Mouse (Mus musculus): ENCODE data around the gene Tnfsf4.

Tnfsf4 gene

GRCm38 (mm10) chr1:161394931-161395459 lies at the start of gene Tnfsf4:
Gene Tnfsf4, plus strand, starts transcription at chr1:161395409.
- no peak for DNase-seq

GRCm38 (mm10) chr1:161350981-161351380 lies 44.2 kb upstream of the Tnfsf4 start:
- no peak for DNase-seq

- no peak for DNase-seq
These were observed 30.2 kb upstream of the Tnfsf4 start for GRCm38 (mm10) chr1:161365006-161365405.

GRCm38 (mm10) chr1:161371919-161372318 lies 23.3 kb upstream of the Tnfsf4 start:
- peak; percentile 11 to 54 for DNase-seq

DNA sequence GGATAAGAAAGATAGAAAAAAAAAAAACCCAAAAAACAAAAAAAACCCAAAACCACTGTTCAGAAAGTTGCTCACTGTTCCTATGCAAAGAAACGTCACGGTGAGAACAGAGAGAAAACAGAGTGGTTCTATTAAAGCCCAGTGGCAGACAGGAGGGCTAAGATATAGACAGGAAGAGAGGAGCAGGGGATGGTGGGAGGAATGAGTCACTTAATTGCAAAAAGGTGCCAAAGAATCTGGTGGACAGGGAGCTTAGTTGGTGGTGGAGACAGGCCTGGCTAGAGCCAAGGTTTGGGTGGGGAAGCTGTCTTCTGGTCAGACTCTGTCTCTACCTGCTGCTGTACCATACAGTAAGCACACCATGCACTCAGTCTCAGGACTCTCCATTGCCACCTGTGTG lies 19.3 kb upstream of the Tnfsf4 start:
- no peak for DNase-seq

DNA sequence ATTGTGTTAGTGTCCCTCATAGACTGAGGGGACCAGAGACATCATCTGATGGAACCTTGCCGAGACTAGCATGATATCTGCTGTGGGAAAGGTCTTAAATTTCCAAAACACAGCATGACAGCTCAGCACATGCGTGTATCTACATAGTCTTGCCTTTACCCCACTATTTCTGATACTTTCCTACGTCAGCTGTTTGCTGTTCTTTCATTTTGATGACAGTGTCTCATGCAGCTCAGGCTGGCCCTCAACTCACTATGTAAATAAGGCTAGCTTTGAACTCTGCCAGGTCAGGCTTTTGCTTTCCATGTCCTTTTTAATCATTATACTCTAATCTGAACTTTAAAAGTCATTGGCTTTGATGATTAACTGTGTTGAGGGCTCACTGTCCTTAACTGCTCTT lies 16.6 kb upstream of the Tnfsf4 start:
- DNase-seq, result peak in 1 of 2 experiments; percentile 5

DNA sequence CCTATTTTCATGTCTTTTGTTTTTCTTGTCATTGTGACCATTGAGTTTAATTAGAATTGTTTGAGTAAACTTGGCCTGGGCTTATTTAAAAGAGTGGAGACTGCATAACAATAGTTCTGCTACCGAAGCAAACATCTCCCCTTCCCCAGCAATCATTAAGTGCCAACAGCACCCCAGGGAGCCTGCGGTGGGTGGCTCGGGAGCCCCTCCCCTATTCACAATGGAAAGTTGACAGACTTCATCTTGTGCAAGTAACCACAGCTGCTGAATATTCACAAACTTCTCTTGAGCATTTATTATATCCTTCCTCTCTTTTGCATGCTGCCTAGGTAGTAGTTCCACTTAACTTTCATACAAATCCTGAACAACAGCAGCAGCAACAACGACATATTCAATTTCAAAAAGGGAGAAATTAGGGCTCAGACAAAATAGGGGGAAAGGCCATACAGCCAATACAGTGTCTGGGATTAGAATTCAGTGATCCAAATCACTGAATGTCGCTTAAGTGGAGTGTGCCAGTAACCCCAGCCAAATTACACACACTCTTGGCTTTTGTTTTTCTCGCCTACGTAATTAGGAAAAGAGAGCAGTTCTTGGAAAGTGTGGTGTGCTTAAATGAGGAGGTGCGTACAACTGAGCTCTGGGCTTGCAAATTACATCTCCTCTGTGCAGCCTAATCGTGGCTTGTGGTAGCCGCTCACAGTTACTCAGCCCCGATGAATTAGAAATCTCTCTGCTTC lies 15.4 kb upstream of the Tnfsf4 start:
- no peak for DNase-seq

DNA sequence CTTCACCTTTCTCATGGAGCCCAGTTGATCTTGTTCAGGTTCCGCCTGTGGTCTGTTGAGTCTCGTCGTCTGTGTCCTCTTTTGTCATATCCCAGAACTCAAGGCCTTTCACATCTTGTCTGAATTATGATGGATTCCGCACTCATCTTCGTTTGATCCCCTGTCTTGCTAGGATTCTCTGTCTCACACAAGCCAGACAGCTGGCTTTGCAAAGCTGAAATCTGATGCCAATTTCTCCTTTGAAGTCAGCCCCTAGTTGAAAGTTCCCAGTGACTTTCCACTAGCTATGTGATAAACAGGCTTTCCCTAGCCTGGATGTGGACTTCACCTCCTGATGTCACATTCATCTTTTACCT lies 14.8 kb upstream of the Tnfsf4 start:
- DNase-seq, result no peak

DNA sequence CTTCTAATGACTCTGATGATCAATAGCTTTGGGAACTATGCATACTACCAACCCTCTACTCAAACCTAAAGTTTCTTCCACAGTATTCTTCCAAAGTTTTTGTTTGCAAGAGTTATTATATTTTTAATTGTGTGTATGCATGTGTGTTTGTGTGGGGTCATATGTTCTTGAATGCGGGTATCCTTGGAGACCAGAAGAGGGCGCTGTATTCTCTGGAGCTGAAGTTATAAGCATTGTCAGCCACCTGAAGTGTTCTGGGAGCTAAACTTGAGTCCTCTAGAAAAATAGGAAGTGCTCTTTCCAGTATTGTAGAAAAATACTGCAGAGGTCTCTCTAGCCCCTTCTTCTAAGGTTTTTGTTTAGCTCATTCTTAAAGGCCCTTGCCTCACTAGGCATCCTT lies 5.1 kb upstream of the Tnfsf4 start:
- DNase-seq, result no peak

GRCm38 (mm10) chr1:161392906-161393305 lies 2.3 kb upstream of the Tnfsf4 start:
- no peak for DNase-seq

GRCm38 (mm10) chr1:161395610-161396009 lies 401 bp downstream of the Tnfsf4 start:
- DNase-seq, result no peak

GRCm38 (mm10) chr1:161396351-161396750 lies 1.1 kb downstream of the Tnfsf4 start:
- no peak for DNase-seq

GRCm38 (mm10) chr1:161400126-161400525 lies 4.9 kb downstream of the Tnfsf4 start:
- peak; percentile 70 to 88 for DNase-seq

- DNase-seq, result no peak
These were observed 7.9 kb downstream of the Tnfsf4 start for GRCm38 (mm10) chr1:161403061-161403460.

DNA sequence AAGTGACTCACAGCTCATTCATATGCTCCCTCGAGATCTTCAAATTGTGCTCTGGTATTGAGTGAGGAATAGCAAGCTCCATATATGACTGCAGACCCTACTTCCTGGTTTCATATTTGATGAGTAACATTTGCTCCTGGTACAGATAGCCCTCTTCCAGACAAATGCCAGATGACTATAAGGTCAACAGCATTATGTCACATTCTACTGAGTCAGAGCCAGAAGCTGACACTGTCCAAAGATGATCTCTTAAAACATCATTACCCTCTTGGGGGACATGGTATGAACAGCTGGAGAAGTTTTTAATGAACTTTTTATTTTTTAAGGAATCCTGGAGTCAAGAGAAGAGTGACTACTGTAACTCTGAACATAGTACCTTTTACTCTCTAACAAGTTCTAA lies 11.3 kb downstream of the Tnfsf4 start:
- DNase-seq, result no peak

DNA sequence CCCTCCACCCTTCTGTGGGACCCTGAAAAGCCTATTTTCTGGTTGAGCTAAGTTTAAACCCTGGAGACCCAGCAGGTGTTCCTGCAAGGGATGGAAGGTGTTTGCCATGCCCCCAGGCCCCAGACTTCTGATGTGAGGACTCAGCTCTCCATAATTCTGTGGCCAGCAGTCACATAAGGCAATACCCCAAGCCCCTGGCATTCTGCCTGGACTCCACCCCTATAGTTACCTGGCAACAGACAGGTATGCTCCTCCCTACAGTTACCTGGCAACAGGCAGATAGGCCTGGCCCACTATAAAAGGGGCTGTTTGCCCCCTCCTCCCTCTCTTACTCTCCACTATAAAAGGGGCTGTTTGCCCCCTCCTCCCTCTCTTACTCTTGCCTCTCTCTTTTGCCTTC lies 24.7 kb downstream of the Tnfsf4 start:
- no peak for DNase-seq

- no peak for DNase-seq
These were observed 25.4 kb downstream of the Tnfsf4 start for GRCm38 (mm10) chr1:161420646-161421045.

GRCm38 (mm10) chr1:161426277-161427056 lies 31.3 kb downstream of the Tnfsf4 start:
- no peak for DNase-seq

- DNase-seq, result no peak
These were observed 31.8 kb downstream of the Tnfsf4 start for GRCm38 (mm10) chr1:161427057-161427311.

DNA sequence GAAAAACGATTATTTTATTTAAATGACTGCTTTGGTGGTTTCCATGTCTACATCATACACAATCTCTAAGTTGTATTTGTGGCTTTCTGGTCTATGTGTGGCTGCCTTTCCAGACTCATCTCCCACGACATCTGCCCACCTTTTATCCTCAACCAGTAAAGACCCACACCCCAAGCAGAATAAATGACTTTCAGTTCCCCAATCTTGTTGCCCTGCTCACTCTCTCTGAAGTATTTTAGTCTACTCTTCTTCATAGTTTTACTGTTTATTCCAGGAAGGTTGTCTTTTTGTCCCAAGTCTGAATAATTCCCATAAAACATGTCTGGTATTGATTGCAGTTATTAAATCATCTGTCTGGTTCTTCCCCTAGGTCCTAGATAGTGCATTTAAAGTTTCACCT lies 40.6 kb downstream of the Tnfsf4 start:
- DNase-seq, result no peak

DNA sequence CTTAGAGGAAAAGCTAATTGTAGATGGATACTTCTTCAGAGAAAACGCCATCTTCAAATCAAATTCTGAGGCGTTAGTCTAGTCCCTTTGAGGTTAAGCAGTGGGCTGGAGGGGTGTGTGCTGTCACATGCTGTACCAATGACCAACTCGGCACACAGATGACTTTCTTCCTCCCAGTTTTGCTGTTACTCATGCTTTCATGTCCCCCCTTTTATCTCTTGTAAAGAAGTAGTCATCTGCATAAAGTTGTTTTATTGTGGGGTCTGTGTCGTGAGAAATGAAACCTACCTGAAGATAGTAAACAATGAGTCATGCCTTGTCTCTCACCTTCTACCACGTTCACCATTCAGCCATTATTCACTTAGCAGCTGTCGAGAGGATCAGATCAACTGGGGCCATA lies 41.3 kb downstream of the Tnfsf4 start:
- no peak for DNase-seq

DNA sequence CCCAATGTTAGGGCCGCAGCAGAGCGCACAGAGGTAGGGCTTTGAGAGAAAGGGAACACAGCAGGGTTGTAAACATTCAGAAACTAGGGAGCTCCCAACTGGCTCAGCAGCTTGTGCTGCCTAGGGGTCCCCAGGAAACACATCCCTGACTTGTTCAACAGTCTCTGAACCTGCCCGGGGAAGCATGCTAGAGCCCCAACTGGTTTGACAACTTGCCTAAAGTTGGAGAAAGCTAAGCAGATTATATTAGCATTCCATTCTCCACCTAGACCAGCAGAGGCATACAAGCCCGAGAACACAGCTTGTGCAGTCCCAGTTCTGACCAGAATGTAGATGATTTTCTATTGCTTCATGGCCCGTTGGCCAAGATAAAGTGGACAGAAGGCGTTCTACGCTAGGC lies 49.6 kb downstream of the Tnfsf4 start:
- peak; percentile 14 to 42 for DNase-seq

- DNase-seq, result no peak
These were observed 56.6 kb downstream of the Tnfsf4 start for GRCm38 (mm10) chr1:161451683-161452245.

DNA sequence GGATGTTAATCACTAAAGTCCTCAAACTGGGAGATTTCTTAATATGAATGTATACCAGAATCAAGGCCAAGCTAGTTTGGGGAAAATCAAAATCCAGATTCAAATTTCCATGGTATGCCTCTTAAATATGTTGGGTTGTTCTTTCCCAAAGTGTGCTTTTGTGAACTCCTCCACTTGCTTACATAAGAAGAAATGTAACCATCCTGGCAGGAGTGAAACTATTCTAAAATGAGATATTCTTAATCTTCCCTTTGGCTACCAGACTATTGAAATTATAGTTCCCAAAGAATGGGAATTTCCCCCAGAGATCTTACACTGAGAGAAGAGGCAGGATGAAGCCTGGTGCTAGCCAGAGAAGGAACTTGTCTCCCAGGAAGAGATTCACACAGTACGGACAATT lies 57.0 kb downstream of the Tnfsf4 start:
- no peak for DNase-seq
